Mouse (Mus musculus) cerebral cortex, adult 2 months (tissue): ENCODE results near the gene Crisp4.

ENCODE experiments used
- WGBS: fragments of 180-500 bp; shearing (Covaris S2); methylation state at CpG from one replicate; pipeline ENCODE4 v1.1.7; 2018; 5-methylcytosine and 5-hydroxymethylcytosine counted together

Gene Crisp4

GRCm38 (mm10) chr1:18145802-18146201, at the start of gene Crisp4:
Gene Crisp4, minus strand, starts transcription at chr1:18145902.
- 54% methylated on average over 3 of the region's 3 CpGs for WGBS

GRCm38 (mm10) chr1:18191719-18192118, 46.0 kb upstream of the Crisp4 start:
- 33% methylated on average over 4 of the region's 4 CpGs for WGBS

GRCm38 (mm10) chr1:18190714-18191712, 45.3 kb upstream of the Crisp4 start:
- 37% methylated on average over 1 of the region's 1 CpGs for WGBS

GRCm38 (mm10) chr1:18181167-18181566, 35.5 kb upstream of the Crisp4 start:
- 45% methylated on average over 3 of the region's 3 CpGs for whole genome bisulfite sequencing

GRCm38 (mm10) chr1:18170573-18170972, 24.9 kb upstream of the Crisp4 start:
- WGBS: 58% methylated on average over 4 of the region's 4 CpGs

GRCm38 (mm10) chr1:18168261-18168660, 22.6 kb upstream of the Crisp4 start:
- WGBS: 30% methylated on average over 1 of the region's 1 CpGs

GRCm38 (mm10) chr1:18159082-18159481, 13.4 kb upstream of the Crisp4 start:
- 79% methylated on average over 6 of the region's 6 CpGs for WGBS

- 55% methylated on average over 4 of the region's 4 CpGs for WGBS
Observed at GRCm38 (mm10) chr1:18131691-18132090, 14.0 kb downstream of the Crisp4 start.

- 48% methylated on average over 4 of the region's 4 CpGs for WGBS
Observed at GRCm38 (mm10) chr1:18129983-18130382, 15.7 kb downstream of the Crisp4 start.

- 34% methylated on average over 5 of the region's 5 CpGs for WGBS
Observed at GRCm38 (mm10) chr1:18106720-18107355, 38.9 kb downstream of the Crisp4 start.

- 33% methylated on average over 5 of the region's 5 CpGs for WGBS
Observed at GRCm38 (mm10) chr1:18105866-18106529, 39.7 kb downstream of the Crisp4 start.

- 57% methylated on average over 1 of the region's 1 CpGs for WGBS
Observed at GRCm38 (mm10) chr1:18105029-18105865, 40.5 kb downstream of the Crisp4 start.
